Mouse (Mus musculus) MN1 (cell line): ENCODE measurements around the gene Itpr1.

ENCODE experiments used
- DNase-seq: peaks from one replicate; pipeline ENCODE4 v3.0.0-alpha.2; 2016; ENCODE audit warnings: low spot score

The Itpr1 gene

GRCm38 (mm10) chr6:108325400-108325799 is 112.5 kb downstream of the Itpr1 start:
- DNase-seq, result no peak

DNA sequence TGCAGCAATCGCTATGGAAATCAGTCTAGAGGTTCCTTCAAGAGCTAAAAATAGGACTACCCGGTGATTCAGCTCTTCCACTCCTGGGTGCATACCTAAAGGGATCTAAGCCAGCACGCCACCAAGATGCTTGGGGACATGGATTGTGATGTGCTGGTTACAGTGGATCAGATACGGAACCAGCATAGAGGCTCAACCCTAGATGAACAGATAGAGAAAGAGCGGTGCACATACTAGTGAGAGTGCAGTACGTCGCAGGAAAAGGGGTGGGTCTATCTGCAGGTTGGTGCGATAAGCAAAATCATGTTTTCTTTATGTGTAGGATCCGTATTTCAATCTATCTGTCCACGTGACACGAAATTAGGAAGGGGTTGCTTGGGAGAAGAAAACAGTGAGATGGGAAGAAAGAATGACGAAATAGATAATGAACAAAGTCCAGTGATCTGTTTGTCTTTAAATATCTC is 113.1 kb downstream of the Itpr1 start:
- no peak for DNase-seq

GRCm38 (mm10) chr6:108326751-108327161 is 113.9 kb downstream of the Itpr1 start:
- no peak for DNase-seq

DNA sequence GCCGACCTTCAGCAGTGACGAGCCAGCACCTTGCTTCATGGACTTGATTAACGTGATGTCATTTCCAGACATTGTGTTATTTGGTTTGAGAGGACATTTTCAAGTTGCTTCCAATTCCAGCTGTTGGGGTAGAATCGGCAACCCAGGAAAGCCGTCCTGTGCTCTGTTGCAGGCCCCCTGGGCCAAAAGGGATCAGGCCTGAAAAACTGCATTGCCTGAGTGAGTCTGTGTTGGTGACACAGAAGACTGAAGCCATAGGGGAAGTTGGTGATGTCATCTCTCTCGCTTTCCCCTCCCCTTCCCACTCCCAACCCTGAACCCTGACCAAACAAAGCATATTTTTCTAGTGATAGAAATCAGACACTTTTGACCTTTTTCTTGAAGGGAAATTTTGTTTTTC is 114.7 kb downstream of the Itpr1 start:
- DNase-seq, result no peak

- DNase-seq, result no peak
These were observed 115.4 kb downstream of the Itpr1 start for GRCm38 (mm10) chr6:108328296-108328695.

DNA sequence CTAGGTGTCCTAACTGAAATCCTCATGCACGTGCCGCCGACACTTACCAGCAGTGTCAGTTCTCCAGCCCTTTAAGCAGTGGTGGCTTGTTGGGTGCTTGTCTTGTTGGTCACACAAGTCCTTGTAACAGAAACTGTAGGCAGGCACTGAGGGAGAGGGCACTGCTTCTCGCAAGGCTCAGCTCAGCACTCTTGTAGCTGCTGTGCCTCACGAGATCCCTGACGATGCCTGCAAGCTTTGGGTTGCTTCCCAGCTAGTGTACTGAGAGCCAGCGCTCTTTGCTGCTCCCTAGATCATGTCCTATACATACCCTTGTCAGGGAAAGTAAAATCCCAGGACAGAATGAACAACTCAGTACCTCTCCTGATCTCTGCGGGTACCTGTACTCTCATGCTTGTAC is 117.6 kb downstream of the Itpr1 start:
- no peak for DNase-seq

- DNase-seq, result no peak
These were observed 118.4 kb downstream of the Itpr1 start for GRCm38 (mm10) chr6:108331268-108331667.

GRCm38 (mm10) chr6:108334059-108334458 is 121.2 kb downstream of the Itpr1 start:
- DNase-seq, result no peak

DNA sequence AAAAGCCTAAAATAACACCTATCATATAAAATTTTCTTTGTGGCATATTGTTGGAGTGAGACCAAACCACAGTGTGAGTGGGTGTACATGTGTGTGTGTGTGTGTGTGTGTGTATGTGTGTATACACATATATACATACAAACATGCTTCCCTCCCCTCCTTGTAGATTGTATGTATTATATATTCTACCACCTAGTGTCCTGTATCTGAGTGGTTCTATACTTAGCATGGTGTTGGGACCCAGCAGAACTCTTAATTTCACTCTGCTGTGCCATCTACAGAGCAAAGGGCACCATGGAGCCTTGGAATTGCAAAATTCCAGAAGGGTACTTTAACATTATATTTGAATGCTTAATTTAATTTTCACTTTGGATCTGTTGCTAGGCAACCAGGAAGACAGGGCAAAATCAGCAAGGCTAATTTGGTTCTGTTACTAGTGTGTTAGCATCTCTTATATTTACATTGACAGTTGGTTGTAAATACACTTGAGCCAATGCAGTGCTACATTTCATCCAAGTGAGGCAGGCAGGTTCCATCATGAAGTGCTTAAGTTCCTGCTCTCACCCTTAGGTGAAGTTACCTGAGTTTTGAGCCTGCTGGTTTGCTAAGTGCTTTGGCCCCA is 122.4 kb downstream of the Itpr1 start:
- peak; percentile 28 for DNase-seq

- no peak for DNase-seq
These were observed 123.6 kb downstream of the Itpr1 start for GRCm38 (mm10) chr6:108336506-108336905.

DNA sequence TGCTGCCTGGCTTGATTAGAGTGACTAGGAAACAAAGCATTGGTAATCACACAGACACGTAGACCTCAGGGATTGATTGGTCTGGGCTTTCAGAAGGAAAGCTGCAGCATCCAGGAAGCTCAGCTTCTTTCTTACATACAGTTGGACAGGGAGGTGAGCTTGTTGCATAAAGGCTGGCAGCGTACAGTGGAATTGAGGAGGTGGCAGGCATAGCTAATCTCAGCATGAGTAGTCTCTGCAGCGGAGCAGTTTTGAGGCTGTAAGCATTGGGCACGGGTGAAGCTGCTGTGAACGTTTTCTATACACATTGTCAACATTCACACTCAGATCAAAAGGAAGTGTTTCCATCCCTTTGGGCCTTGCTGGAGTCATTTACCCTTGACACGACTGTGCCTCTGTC is 124.4 kb downstream of the Itpr1 start:
- DNase-seq, result no peak

DNA sequence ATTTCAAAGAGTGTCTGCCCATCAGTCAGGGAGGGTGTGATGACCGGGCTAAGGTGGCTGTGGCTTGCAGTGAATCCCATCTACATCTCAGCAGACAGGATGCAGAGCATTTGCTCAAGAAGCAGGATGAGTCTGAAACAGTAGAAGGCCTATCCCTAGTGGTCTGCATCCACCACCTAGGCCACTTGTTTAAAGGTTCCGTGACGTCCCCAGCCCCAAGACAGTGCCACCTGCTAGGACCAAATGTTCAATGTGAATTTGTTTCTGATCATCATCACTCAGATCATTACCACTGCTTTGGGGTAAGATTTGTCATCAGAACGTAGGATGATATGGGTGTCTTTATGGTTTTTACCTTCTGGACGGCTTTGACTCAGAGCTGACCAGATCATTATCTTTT is 125.5 kb downstream of the Itpr1 start:
- DNase-seq, result no peak

GRCm38 (mm10) chr6:108342989-108343388 is 130.1 kb downstream of the Itpr1 start:
- peak; percentile 58 for DNase-seq

DNA sequence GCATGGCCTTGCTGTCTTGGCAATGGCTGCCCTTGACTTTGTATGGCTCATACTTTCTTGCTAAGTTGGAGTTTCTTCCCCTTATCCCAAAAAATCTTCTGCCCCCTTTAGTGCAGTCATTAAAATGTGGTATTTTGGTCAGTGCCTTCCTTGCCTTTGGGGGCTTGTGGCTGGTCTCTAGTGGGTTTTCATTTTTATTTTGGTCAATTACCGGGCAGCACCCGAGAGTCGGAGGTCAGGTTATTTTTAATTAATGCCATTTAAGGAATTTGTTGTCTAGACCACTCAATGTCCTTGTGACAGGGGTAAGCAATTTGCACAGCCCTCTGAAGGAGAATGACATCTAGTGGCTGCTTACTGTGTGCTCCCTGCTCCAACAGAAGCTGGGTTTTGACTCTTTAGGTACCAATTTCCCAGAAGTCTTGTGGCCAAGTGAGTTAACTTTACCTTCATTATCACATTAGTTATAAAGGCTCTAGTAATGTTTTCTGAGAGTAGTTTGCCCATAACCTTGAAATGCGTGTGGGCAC is 130.9 kb downstream of the Itpr1 start:
- no peak for DNase-seq

GRCm38 (mm10) chr6:108350801-108351200 is 137.9 kb downstream of the Itpr1 start:
- no peak for DNase-seq

DNA sequence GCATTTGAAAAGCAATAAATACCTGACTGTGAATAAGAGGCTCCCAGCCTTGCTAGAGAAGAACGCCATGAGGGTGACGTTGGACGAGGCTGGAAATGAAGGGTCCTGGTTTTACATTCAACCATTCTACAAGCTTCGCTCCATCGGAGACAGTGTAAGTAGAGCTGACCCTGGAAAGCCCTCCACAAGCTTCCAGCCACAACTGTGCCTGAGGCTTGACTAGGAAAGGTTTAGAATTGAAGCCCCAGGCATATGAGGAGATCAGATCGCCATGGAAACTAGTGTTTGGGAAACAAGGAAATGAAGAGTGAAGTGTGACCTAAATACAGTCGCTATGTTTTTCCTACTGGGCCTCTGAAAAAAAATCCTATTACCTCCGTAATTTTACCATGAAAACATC is 139.1 kb downstream of the Itpr1 start:
- DNase-seq, result no peak

DNA sequence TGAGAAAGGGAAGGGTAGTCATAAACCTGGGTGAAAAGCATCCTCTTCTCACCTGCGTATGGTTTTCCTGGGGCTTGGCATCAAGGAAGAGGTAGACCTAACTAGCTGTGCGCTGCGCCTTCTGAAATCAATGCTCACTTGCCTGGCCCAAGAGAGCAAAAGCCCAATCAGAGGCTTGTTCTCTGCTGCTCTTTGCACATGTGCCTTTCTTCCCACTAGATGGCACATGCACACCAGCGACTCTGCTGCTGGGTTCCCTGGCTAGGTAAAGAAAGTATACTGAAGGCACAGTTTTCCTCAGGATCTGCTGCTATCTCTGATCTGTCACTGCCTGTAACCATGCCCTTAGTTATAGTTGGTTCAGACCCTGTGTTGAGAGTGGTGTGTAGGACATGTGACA is 154.5 kb downstream of the Itpr1 start:
- no peak for DNase-seq

- no peak for DNase-seq
These were observed 156.1 kb downstream of the Itpr1 start for GRCm38 (mm10) chr6:108369031-108369430.

DNA sequence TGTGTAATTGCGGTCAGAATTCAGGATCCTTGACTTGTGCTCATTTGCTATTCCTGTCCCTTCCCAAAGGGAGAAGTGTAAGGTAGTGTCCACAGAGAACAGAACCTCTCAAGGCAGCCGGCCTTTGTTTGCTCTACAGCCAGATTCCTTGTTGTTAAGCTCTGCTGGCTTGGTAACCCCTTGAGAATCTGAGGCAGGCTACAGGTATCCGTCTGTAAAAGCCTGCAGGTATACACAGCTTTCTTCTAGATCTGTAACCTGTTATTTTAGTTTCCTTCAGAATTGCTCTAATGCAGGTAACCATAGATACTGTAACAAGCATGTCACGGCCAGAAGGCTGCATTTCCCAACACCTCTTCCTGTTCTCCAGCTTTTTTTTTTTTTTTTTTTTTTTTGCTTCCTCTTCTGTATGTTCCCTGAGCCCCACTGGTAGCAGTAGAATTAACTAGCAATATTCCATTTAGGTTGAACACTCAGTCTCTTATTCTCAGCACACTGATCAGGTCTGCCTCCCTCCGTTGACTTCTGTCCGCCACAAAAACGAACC is 158.5 kb downstream of the Itpr1 start:
- no peak for DNase-seq

GRCm38 (mm10) chr6:108374019-108374418 is 161.1 kb downstream of the Itpr1 start:
- DNase-seq, result no peak

DNA sequence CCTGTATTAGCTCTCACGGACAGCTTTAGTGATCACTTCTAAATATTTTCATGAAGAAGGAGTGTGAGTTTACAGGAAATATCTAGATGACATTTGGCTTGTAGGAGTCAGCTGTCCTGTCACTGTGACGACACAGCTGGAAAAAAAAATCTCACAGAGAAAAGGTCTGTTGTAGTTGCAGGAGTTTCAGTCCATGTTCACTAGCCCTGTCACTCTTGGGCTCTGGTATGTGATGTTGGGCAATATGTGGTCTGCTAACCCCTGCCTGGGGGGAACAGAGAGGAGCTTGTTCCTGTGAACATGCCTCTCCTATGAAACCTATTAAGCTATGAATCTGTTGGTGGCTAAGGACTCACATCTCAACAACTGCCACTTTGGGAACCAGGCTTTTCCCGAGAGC is 166.1 kb downstream of the Itpr1 start:
- no peak for DNase-seq

DNA sequence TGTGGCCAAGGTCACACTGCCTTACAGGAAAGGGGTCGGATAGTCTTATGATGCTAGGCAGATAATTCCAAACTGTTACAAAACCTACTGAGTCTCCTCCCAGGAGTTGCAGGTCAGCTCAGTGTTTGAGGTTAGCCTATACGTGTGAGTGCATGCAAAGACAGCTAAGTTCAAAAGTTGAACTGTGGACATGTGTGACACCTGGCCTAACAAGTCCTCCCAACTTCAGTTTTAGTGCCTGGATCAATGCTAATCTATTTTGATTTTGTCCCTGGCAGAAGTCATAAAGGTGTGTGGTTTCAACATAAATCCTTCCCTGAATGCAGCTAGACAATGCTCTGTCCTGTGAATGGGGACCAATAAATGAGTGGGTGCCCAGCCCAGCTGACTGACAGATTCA is 167.3 kb downstream of the Itpr1 start:
- DNase-seq, result no peak

DNA sequence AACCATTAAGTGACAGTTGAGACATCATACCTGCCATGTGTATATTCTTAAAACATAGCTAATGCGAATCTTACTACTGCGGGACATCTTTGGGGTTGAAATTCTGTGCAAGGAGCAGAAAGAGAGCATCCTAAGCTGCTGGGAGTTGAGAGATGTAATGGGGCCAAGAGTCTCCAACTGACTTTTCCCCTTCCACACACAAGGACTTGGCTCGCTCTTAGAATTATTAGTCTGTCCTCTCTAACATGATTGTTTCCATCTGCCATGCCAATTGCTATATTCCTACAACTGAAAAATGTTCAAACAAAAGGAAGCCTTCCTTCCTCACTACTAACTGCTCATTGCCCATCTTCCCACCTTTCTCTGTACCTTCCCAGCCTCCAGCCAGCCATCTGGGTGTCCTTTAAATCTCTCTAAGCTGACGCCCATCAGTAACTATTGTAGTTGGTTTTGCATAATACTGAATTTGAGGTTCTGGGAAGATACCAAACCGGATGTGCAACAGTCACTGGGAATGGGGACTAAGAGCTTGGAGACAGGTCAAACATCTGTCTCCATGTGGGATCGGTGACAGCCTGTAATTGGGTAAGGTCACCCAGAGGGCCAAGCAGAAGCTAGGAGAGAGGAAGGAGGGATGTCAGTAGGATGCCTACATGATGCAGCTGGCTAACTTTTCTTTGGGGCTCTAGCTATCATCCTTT is 177.9 kb downstream of the Itpr1 start:
- no peak for DNase-seq
